Mouse (Mus musculus): ENCODE measurements around the gene Shc1.
"Not testable (repeated sequence)": the region's sequence is repeated elsewhere in the genome, so short reads cannot be mapped to it uniquely, and the experiment has no call there.

Shc1 gene

GRCm38 (mm10) chr3:89419571-89419970, 1.3 kb downstream of the Shc1 start:
- DNase-seq: peak; percentile 38

- no peak for DNase-seq
Observed at GRCm38 (mm10) chr3:89419981-89420380, 1.7 kb downstream of the Shc1 start.

GRCm38 (mm10) chr3:89420421-89420820, 2.2 kb downstream of the Shc1 start:
- DNase-seq: no peak

GRCm38 (mm10) chr3:89421002-89421774, 2.9 kb downstream of the Shc1 start:
- peak; percentile 92 for DNase-seq

GRCm38 (mm10) chr3:89421810-89422473, 3.7 kb downstream of the Shc1 start:
- DNase-seq: peak; percentile 28

GRCm38 (mm10) chr3:89422556-89423205, 4.4 kb downstream of the Shc1 start:
- DNase-seq: no peak

- peak; percentile 76 for DNase-seq
Observed at GRCm38 (mm10) chr3:89424416-89425140, 6.3 kb downstream of the Shc1 start.

- DNase-seq: no peak
Observed at GRCm38 (mm10) chr3:89425141-89425525, 6.9 kb downstream of the Shc1 start.

- peak; percentile 48 for DNase-seq
Observed at GRCm38 (mm10) chr3:89425876-89426275, 7.6 kb downstream of the Shc1 start.

- not testable (repeated sequence) for DNase-seq
Observed at GRCm38 (mm10) chr3:89429021-89429420, 10.8 kb downstream of the Shc1 start.

- peak; percentile 95 for DNase-seq
Observed at GRCm38 (mm10) chr3:89430171-89431159, 12.2 kb downstream of the Shc1 start, which contains the start of gene Pygo2. Pygo2 (plus strand) TSS chr3:89430214.

- DNase-seq: no peak
Observed at GRCm38 (mm10) chr3:89432606-89433005, 14.4 kb downstream of the Shc1 start.

GRCm38 (mm10) chr3:89434532-89434931, 16.3 kb downstream of the Shc1 start:
- DNase-seq: no peak

GRCm38 (mm10) chr3:89435041-89435440, 16.8 kb downstream of the Shc1 start:
- DNase-seq: no peak

GRCm38 (mm10) chr3:89436176-89437113, 18.2 kb downstream of the Shc1 start, which contains the start of gene Pbxip1:
Pbxip1 (plus strand) TSS chr3:89436706.
- peak; percentile 85 for DNase-seq

GRCm38 (mm10) chr3:89437269-89437668, 19.0 kb downstream of the Shc1 start:
- DNase-seq: no peak

GRCm38 (mm10) chr3:89440691-89441090, 22.4 kb downstream of the Shc1 start:
- no peak for DNase-seq

- peak; percentile 52 for DNase-seq
Observed at GRCm38 (mm10) chr3:89448720-89449537, 30.7 kb downstream of the Shc1 start.

- peak; percentile 84 for DNase-seq
Observed at GRCm38 (mm10) chr3:89449541-89449940, 31.3 kb downstream of the Shc1 start.

- no peak for DNase-seq
Observed at GRCm38 (mm10) chr3:89451916-89452315, 33.7 kb downstream of the Shc1 start.

Data from liver (tissue).